Mouse (Mus musculus): ENCODE measurements around the gene Dmpk.

DNA sequence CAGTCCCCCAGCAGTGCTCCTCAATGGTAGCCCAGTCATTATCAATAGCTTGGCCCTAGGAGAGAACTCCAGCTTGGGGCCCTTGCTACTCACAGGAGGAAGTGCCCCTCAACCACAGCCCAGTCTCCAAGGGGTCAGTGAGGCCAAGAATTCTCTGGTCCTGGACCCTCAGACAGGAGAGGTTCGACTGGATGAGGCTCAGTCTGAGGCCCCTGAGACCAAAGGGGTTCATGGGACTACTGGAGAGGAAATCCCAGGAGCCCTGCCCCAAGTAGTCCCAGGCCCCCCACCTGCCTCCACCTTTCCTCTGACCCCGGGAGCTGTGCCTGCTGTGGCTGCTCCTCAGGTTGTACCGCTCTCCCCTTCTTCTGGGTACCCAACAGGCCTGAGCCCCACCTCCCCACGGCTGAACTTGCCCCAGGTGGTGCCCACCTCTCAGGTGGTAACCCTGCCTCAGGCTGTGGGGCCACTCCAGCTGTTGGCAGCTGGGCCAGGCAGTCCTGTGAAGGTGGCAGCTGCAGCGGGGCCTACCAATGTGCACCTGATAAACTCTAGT, 12.8 kb downstream of the Dmpk start:
- no peak for TF ChIP-seq TCF12 (IDR thresholded peaks at IDR 0.05; ENCODE audit: low read depth, low read length)
- TF ChIP-seq POLR2A (IDR thresholded peaks at IDR 0.05; ENCODE audit: low read depth, low read length), result no peak
- no peak for TF ChIP-seq HCFC1 (IDR thresholded peaks at IDR 0.05; ENCODE audit: low read depth, low read length)
- TF ChIP-seq MAX (IDR thresholded peaks at IDR 0.05; ENCODE audit: low read length), result no peak
- TF ChIP-seq CTCF (conservative IDR thresholded peaks at IDR 0.05 in 1 of 2, IDR thresholded peaks at IDR 0.05 in 1 of 2; ENCODE audit: low read depth in 2 of 2, low read length in 2 of 2), result no peak
- TF ChIP-seq JUN (IDR thresholded peaks at IDR 0.05; ENCODE audit: insufficient read depth, low read depth, low read length), result no peak
- TF ChIP-seq ZKSCAN1 (IDR thresholded peaks at IDR 0.05; ENCODE audit: borderline replicate concordance, low read depth, low read length), result no peak
- TF ChIP-seq EP300 (IDR thresholded peaks at IDR 0.05; ENCODE audit: low read length), result no peak
- TF ChIP-seq MAFK (IDR thresholded peaks at IDR 0.05; ENCODE audit: insufficient replicate concordance, low read length), result no peak
- no peak for TF ChIP-seq GABPA (IDR thresholded peaks at IDR 0.05; ENCODE audit: insufficient replicate concordance, low read depth, low read length)
- TF ChIP-seq UBTF (IDR thresholded peaks at IDR 0.05; ENCODE audit: low read depth, low read length), result no peak
- no peak for TF ChIP-seq USF1 (IDR thresholded peaks at IDR 0.05; ENCODE audit: low read depth, low read length)

Measured in CH12.LX (cell line).